Mouse (Mus musculus) spleen, postnatal 4 days (tissue): ENCODE data around the gene Jmjd8.
A peak's percentile ranks its signal among the peaks of the same experiment; 100 is the strongest.

Source experiments
- DNase-seq, 2 experiments: peaks; one replicate each; pipeline ENCODE4 v3.0.0; 2022; ENCODE audit warnings: low spot score in 2 of 2

Jmjd8 gene

GRCm38 (mm10) chr17:25878611-25879180 lies 50.0 kb downstream of the Jmjd8 start:
- no peak for DNase-seq

GRCm38 (mm10) chr17:25879261-25879660 lies 50.6 kb downstream of the Jmjd8 start:
- peak in 1 of 2 experiments; percentile 65 for DNase-seq

GRCm38 (mm10) chr17:25879750-25880149 lies 51.1 kb downstream of the Jmjd8 start:
- DNase-seq, result peak in 1 of 2 experiments; percentile 60

GRCm38 (mm10) chr17:25880196-25880910 lies 51.7 kb downstream of the Jmjd8 start, which contains the start of gene Wfikkn1:
Wfikkn1 (minus strand) TSS chr17:25880858.
- no peak for DNase-seq

GRCm38 (mm10) chr17:25880913-25881641 lies 52.4 kb downstream of the Jmjd8 start:
- DNase-seq, result no peak
